Mouse (Mus musculus): ENCODE results near the gene Nupr1.

- TF ChIP-seq CTCF (IDR thresholded peaks at IDR 0.05; ENCODE audit: low read depth) (no peak), EP300 (optimal IDR thresholded peaks at IDR 0.05) (no peak)
Measured at GRCm38 (mm10) chr7:126644914-126645313, 14.3 kb upstream of the Nupr1 start.
